Mouse (Mus musculus): ENCODE results near the gene Cited2.
A peak's percentile ranks its signal among the peaks of the same experiment; 100 is the strongest.

Gene Cited2

GRCm38 (mm10) chr10:17722653-17723410 is at the start of gene Cited2:
Gene Cited2 (plus strand): TSS chr10:17723218.
- DNase-seq (ENCODE audit: low read depth in 1 of 2, low spot score in 2 of 2), result peak; percentile 90 to 97

- no peak for DNase-seq (ENCODE audit: low read depth in 1 of 2, low spot score in 2 of 2)
Measured at GRCm38 (mm10) chr10:17674454-17674853, 48.6 kb upstream of the Cited2 start.

GRCm38 (mm10) chr10:17674869-17675268 is 48.1 kb upstream of the Cited2 start:
- no peak for DNase-seq (ENCODE audit: low read depth in 1 of 2, low spot score in 2 of 2)

- no peak for DNase-seq (ENCODE audit: low read depth in 1 of 2, low spot score in 2 of 2)
Measured at GRCm38 (mm10) chr10:17676464-17676863, 46.6 kb upstream of the Cited2 start.

GRCm38 (mm10) chr10:17677308-17677707 is 45.7 kb upstream of the Cited2 start:
- no peak for DNase-seq (ENCODE audit: low read depth in 1 of 2, low spot score in 2 of 2)

- DNase-seq (ENCODE audit: low read depth in 1 of 2, low spot score in 2 of 2), result no peak
Measured at GRCm38 (mm10) chr10:17680432-17681382, 42.3 kb upstream of the Cited2 start.

- no peak for DNase-seq (ENCODE audit: low read depth in 1 of 2, low spot score in 2 of 2)
Measured at GRCm38 (mm10) chr10:17681386-17681785, 41.6 kb upstream of the Cited2 start.

- peak in 1 of 2 experiments; percentile 13 for DNase-seq (ENCODE audit: low read depth in 1 of 2, low spot score in 2 of 2)
Measured at GRCm38 (mm10) chr10:17683852-17684428, 39.1 kb upstream of the Cited2 start.

GRCm38 (mm10) chr10:17689806-17690205 is 33.2 kb upstream of the Cited2 start:
- no peak for DNase-seq (ENCODE audit: low read depth in 1 of 2, low spot score in 2 of 2)

- DNase-seq (ENCODE audit: low read depth in 1 of 2, low spot score in 2 of 2), result no peak
Measured at GRCm38 (mm10) chr10:17691709-17692108, 31.3 kb upstream of the Cited2 start.

GRCm38 (mm10) chr10:17695801-17696200 is 27.2 kb upstream of the Cited2 start:
- no peak for DNase-seq (ENCODE audit: low read depth in 1 of 2, low spot score in 2 of 2)

GRCm38 (mm10) chr10:17697376-17698265 is 25.4 kb upstream of the Cited2 start:
- DNase-seq (ENCODE audit: low read depth in 1 of 2, low spot score in 2 of 2), result no peak

GRCm38 (mm10) chr10:17705466-17705973 is 17.5 kb upstream of the Cited2 start:
- DNase-seq (ENCODE audit: low read depth in 1 of 2, low spot score in 2 of 2), result no peak

- DNase-seq (ENCODE audit: low read depth in 1 of 2, low spot score in 2 of 2), result no peak
Measured at GRCm38 (mm10) chr10:17710753-17711152, 12.3 kb upstream of the Cited2 start.

GRCm38 (mm10) chr10:17719009-17719570 is 3.9 kb upstream of the Cited2 start:
- DNase-seq (ENCODE audit: low read depth in 1 of 2, low spot score in 2 of 2), result no peak

- DNase-seq (ENCODE audit: low read depth in 1 of 2, low spot score in 2 of 2), result no peak
Measured at GRCm38 (mm10) chr10:17719646-17720045, 3.4 kb upstream of the Cited2 start.

- no peak for DNase-seq (ENCODE audit: low read depth in 1 of 2, low spot score in 2 of 2)
Measured at GRCm38 (mm10) chr10:17720891-17721601, 2.0 kb upstream of the Cited2 start.

- DNase-seq (ENCODE audit: low read depth in 1 of 2, low spot score in 2 of 2), result peak in 1 of 2 experiments; percentile 9
Measured at GRCm38 (mm10) chr10:17721602-17722121, 1.4 kb upstream of the Cited2 start.

- peak in 1 of 2 experiments; percentile 76 for DNase-seq (ENCODE audit: low read depth in 1 of 2, low spot score in 2 of 2)
Measured at GRCm38 (mm10) chr10:17722158-17722557, 860 bp upstream of the Cited2 start.

Measured in monocyte, adult 2 months (primary cell).